Mouse (Mus musculus) left cerebral cortex, postnatal 10 days (tissue): ENCODE data around the gene Hipk3. TPM values are rescaled to one million over a fixed set of nuclear protein-coding genes. Genes with fewer than 3 reads are reported as not detected.

Experiments
- DNase-seq, 2 experiments: peaks; one replicate each; pipeline ENCODE4 v3.0.0; 2021 to 2022; ENCODE audit warnings: low spot score in 2 of 2, mixed read lengths in 1 of 2; ENCODE audit errors: extremely low spot score in 1 of 2
- intact Hi-C: fragments of 180-260 bp; cut with DNase I; formaldehyde crosslinking; loops from one replicate; pipeline ENCODE4 v1.15.1; 2025
- microRNA-seq: library from miRNA; unstranded; fragments of <30 nt; microRNA quantifications from one replicate; pipeline ENCODE4 v1.2.0, GENCODE M21; 2022
- total RNA-seq, 2 experiments: library from RNA; stranded (reverse); gene quantifications; 2 replicates each; pipeline ENCODE4 v1.2.3; 2021

Gene Hipk3
- total RNA-seq, 2 experiments from 2014 or later = 57.3 to 59.4 TPM

- DNase-seq = no peak
- intact Hi-C loops = no loop called here
Observed at GRCm38 (mm10) chr2:104385941-104386340, 108.3 kb downstream of the Hipk3 start.

- no peak for DNase-seq
- intact Hi-C loops = no loop called here
Observed at GRCm38 (mm10) chr2:104383589-104383988, 110.7 kb downstream of the Hipk3 start.

- DNase-seq = no peak
- intact Hi-C loops = no loop called here
Observed at GRCm38 (mm10) chr2:104382813-104383212, 111.4 kb downstream of the Hipk3 start.

GRCm38 (mm10) chr2:104379304-104379703 lies 114.9 kb downstream of the Hipk3 start:
- no peak for DNase-seq
- intact Hi-C loops = no loop called here

- intact Hi-C loops = no loop called here
- DNase-seq = no peak
Observed at GRCm38 (mm10) chr2:104378791-104379190, 115.5 kb downstream of the Hipk3 start.

- intact Hi-C loops = no loop called here
Observed at GRCm38 (mm10) chr2:104377990-104378389, 116.3 kb downstream of the Hipk3 start.

More at GRCm38 (mm10) chr2:104377990-104378389, 116.3 kb downstream of the Hipk3 start:
- no peak for DNase-seq

Small RNAs within 50 kb of the gene (microRNA-seq; reads per million reads assigned to microRNA genes)
- not detected for gene Mir1902

Other genes starting within 250 kb of the Hipk3 start
- 10 to 100 TPM; 94.4 to 99.5 TPM for gene D430041D05Rik, start 83.4 kb downstream of the Hipk3 start, total RNA-seq
- gene Cstf3, start 96.1 kb upstream of the Hipk3 start, total RNA-seq = 10 to 100 TPM; 38.6 to 43.7 TPM
- gene Tcp11l1, start 217.7 kb upstream of the Hipk3 start, total RNA-seq = 10 to 100 TPM; 44.6 to 48.8 TPM
- gene Pin1rt1, start 221.9 kb upstream of the Hipk3 start, total RNA-seq = not detected
- 1 to 10 TPM; 1.0 to 1.2 TPM for gene Depdc7, start 248.4 kb upstream of the Hipk3 start, total RNA-seq